Mouse (Mus musculus): Measurements from ENCODE around the gene Unc5cl. TPM values are rescaled to one million over a fixed set of nuclear protein-coding genes. Genes with fewer than 3 reads are reported as not detected.

The Unc5cl gene
- polyA plus RNA-seq, 1 experiment from 2014 or later, result 0.34 TPM

GRCm38 (mm10) chr17:48434479-48434878, 20.2 kb upstream of the Unc5cl start:
- DNase-seq (ENCODE audit: low spot score) (no peak), ATAC-seq (replicated peaks; ENCODE audit: insufficient number of reproducible peaks, low FRiP score, low TSS enrichment, low read depth) (no peak)
- no peaks in the 10 kb centered on the region for H3K36me3 ChIP-seq (replicated peaks; ENCODE audit: control insufficient read depth, insufficient read depth, low read depth, low read length)
- no peak overlapping the region for H3K27ac ChIP-seq (replicated peaks; ENCODE audit: low read depth, low read length)
- 72% methylated on average over 5 of the region's 5 CpGs for WGBS
- no peak overlapping the region for H3K4me3 ChIP-seq (ENCODE audit: low read depth, low read length)
- no peak overlapping the region for H3K9ac ChIP-seq (replicated peaks; ENCODE audit: low read length)
- H3K4me1 ChIP-seq (ENCODE audit: control insufficient read depth, insufficient read depth, low read length), result no peaks in the 10 kb centered on the region
- no peaks in the 10 kb centered on the region for H3K27me3 ChIP-seq (ENCODE audit: control insufficient read depth, insufficient read depth, low read length)
- H3K9me3 ChIP-seq (replicated peaks; ENCODE audit: control insufficient read depth, low read length), result no peaks in the 10 kb centered on the region
- no peak overlapping the region for H3K4me2 ChIP-seq (ENCODE audit: low read depth, low read length)

- Histone ChIP-seq H3K9me3 (replicated peaks; ENCODE audit: control insufficient read depth, low read length) (no peaks in the 10 kb centered on the region), H3K4me3 (ENCODE audit: low read depth, low read length) (no peak overlapping the region), H3K27me3 (ENCODE audit: control insufficient read depth, insufficient read depth, low read length) (no peaks in the 10 kb centered on the region), H3K4me1 (ENCODE audit: control insufficient read depth, insufficient read depth, low read length) (no peaks in the 10 kb centered on the region), H3K36me3 (replicated peaks; ENCODE audit: control insufficient read depth, insufficient read depth, low read depth, low read length) (no peaks in the 10 kb centered on the region), H3K4me2 (ENCODE audit: low read depth, low read length) (no peak overlapping the region), H3K9ac (replicated peaks; ENCODE audit: low read length) (no peak overlapping the region; the same call in 1 of the 2 replicates), H3K27ac (replicated peaks; ENCODE audit: low read depth, low read length) (no peak overlapping the region)
- DNase-seq (ENCODE audit: low spot score) (no peak), ATAC-seq (replicated peaks; ENCODE audit: insufficient number of reproducible peaks, low FRiP score, low TSS enrichment, low read depth) (no peak)
- WGBS, result 67% methylated on average over 1 of the region's 1 CpGs
Measured at GRCm38 (mm10) chr17:48436487-48436886, 18.2 kb upstream of the Unc5cl start.

DNA sequence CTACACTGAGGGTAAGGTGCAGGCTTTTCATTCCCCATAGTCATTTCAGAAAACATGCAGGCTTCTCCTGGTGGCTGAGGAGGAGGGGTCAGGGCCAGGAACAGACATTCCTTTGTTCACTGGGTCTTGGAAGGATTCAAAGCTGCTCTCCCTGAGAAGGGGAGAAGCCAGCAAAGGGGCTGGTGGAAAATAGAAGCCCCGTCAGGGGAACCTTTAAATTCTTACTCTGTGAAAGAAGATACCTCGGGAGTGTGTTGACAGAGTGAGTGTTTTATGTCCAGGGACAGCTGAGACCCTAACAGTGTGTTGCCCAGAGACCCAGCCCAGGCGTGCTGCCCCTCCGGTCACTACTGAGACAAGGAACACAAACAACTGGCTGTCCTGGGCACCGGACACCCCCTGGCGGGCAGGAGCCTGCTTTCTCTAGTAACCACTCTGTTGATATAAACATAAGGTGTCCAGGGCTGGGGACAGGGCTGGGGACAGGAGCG, 17.2 kb upstream of the Unc5cl start:
- Histone ChIP-seq H3K27ac (replicated peaks; ENCODE audit: low read depth, low read length) (peak overlapping the region; percentile 31; the same call in 1 of the 2 replicates), H3K36me3 (replicated peaks; ENCODE audit: control insufficient read depth, insufficient read depth, low read depth, low read length) (no peaks in the 10 kb centered on the region), H3K4me1 (ENCODE audit: control insufficient read depth, insufficient read depth, low read length) (no peaks in the 10 kb centered on the region), H3K4me3 (ENCODE audit: low read depth, low read length) (no peak overlapping the region), H3K27me3 (ENCODE audit: control insufficient read depth, insufficient read depth, low read length) (no peaks in the 10 kb centered on the region), H3K9ac (replicated peaks; ENCODE audit: low read length) (no peak overlapping the region), H3K4me2 (ENCODE audit: low read depth, low read length) (no peak overlapping the region), H3K9me3 (replicated peaks; ENCODE audit: control insufficient read depth, low read length) (no peaks in the 10 kb centered on the region)
- no peak; the same call in 1 of the 2 replicates for ATAC-seq (replicated peaks; ENCODE audit: insufficient number of reproducible peaks, low FRiP score, low TSS enrichment, low read depth)
- peak; percentile 51 for DNase-seq (ENCODE audit: low spot score)
- 20% methylated on average over 7 of the region's 7 CpGs for WGBS

- H3K4me3 ChIP-seq (ENCODE audit: low read depth, low read length), result no peak overlapping the region
- no peak overlapping the region for H3K27ac ChIP-seq (replicated peaks; ENCODE audit: low read depth, low read length)
- H3K4me1 ChIP-seq (ENCODE audit: control insufficient read depth, insufficient read depth, low read length), result no peaks in the 10 kb centered on the region
- no peaks in the 10 kb centered on the region for H3K9me3 ChIP-seq (replicated peaks; ENCODE audit: control insufficient read depth, low read length)
- no peak overlapping the region for H3K4me2 ChIP-seq (ENCODE audit: low read depth, low read length)
- ATAC-seq (replicated peaks; ENCODE audit: insufficient number of reproducible peaks, low FRiP score, low TSS enrichment, low read depth), result no peak
- no peaks in the 10 kb centered on the region; the same call in 1 of the 2 replicates for H3K36me3 ChIP-seq (replicated peaks; ENCODE audit: control insufficient read depth, insufficient read depth, low read depth, low read length)
- no peak for DNase-seq (ENCODE audit: low spot score)
- no peak overlapping the region for H3K9ac ChIP-seq (replicated peaks; ENCODE audit: low read length)
- WGBS, result 77% methylated on average over 7 of the region's 7 CpGs
- H3K27me3 ChIP-seq (ENCODE audit: control insufficient read depth, insufficient read depth, low read length), result no peaks in the 10 kb centered on the region
Measured at GRCm38 (mm10) chr17:48442745-48443457, 11.8 kb upstream of the Unc5cl start.

GRCm38 (mm10) chr17:48443542-48444145, 11.1 kb upstream of the Unc5cl start:
- no peak overlapping the region for H3K9ac ChIP-seq (replicated peaks; ENCODE audit: low read length)
- H3K4me3 ChIP-seq (ENCODE audit: low read depth, low read length), result no peak overlapping the region
- 56% methylated on average over 16 of the region's 16 CpGs for WGBS
- ATAC-seq (replicated peaks; ENCODE audit: insufficient number of reproducible peaks, low FRiP score, low TSS enrichment, low read depth) (no peak), DNase-seq (ENCODE audit: low spot score) (no peak)
- no peaks in the 10 kb centered on the region for H3K9me3 ChIP-seq (replicated peaks; ENCODE audit: control insufficient read depth, low read length)
- H3K27me3 ChIP-seq (ENCODE audit: control insufficient read depth, insufficient read depth, low read length), result no peaks in the 10 kb centered on the region
- H3K4me1 ChIP-seq (ENCODE audit: control insufficient read depth, insufficient read depth, low read length), result no peaks in the 10 kb centered on the region
- no peak overlapping the region for H3K4me2 ChIP-seq (ENCODE audit: low read depth, low read length)
- H3K36me3 ChIP-seq (replicated peaks; ENCODE audit: control insufficient read depth, insufficient read depth, low read depth, low read length), result no peaks in the 10 kb centered on the region; the same call in 1 of the 2 replicates
- no peak overlapping the region for H3K27ac ChIP-seq (replicated peaks; ENCODE audit: low read depth, low read length)

GRCm38 (mm10) chr17:48447675-48448074, 7.0 kb upstream of the Unc5cl start:
- Histone ChIP-seq H3K27me3 (ENCODE audit: control insufficient read depth, insufficient read depth, low read length) (no peaks in the 10 kb centered on the region), H3K4me2 (ENCODE audit: low read depth, low read length) (no peak overlapping the region), H3K4me1 (ENCODE audit: control insufficient read depth, insufficient read depth, low read length) (no peaks in the 10 kb centered on the region), H3K4me3 (ENCODE audit: low read depth, low read length) (no peak overlapping the region), H3K9ac (replicated peaks; ENCODE audit: low read length) (no peak overlapping the region), H3K9me3 (replicated peaks; ENCODE audit: control insufficient read depth, low read length) (no peaks in the 10 kb centered on the region), H3K36me3 (replicated peaks; ENCODE audit: control insufficient read depth, insufficient read depth, low read depth, low read length) (no peaks in the 10 kb centered on the region; the same call in 1 of the 2 replicates), H3K27ac (replicated peaks; ENCODE audit: low read depth, low read length) (no peak overlapping the region)
- ATAC-seq (replicated peaks; ENCODE audit: insufficient number of reproducible peaks, low FRiP score, low TSS enrichment, low read depth), result no peak
- 80% methylated on average over 8 of the region's 8 CpGs for WGBS
- no peak for DNase-seq (ENCODE audit: low spot score)

DNA sequence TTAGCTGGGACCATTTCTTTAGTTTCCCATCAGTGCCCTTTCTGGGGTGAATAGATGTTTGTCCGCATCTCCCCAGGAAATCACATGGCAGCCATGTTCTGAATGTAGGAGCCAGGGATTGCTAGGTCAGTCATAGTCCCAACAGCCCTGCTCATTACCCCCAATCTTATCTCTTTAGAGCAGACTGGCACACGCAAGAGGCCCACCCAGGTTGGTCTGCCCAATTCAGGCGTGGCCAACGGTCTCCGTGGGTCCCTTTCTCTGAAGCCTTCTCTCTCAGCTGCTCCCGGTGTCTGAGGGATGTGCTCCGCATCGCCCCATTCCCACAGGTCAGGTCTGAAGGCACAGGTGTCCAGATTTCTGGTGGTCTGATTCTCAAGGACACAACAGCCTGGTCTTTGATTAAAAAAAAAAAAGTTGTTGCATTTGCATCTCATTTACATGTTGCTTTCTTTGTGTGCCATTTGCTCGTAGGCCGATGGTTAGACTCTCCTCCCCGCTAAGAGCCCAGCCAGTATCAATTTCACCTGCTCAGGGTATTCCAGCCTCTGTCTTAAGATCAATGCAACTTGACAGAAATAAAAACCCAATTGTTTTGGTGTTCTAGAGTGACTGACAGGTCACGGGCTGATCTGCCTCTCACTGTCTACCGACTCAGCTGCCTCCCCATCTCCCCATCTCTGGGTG, 3.9 kb upstream of the Unc5cl start:
- no peak overlapping the region for H3K9ac ChIP-seq (replicated peaks; ENCODE audit: low read length)
- 86% methylated on average over 13 of the region's 13 CpGs for WGBS
- no peak for DNase-seq (ENCODE audit: low spot score)
- H3K36me3 ChIP-seq (replicated peaks; ENCODE audit: control insufficient read depth, insufficient read depth, low read depth, low read length), result no peaks in the 10 kb centered on the region; the same call in 1 of the 2 replicates
- H3K27ac ChIP-seq (replicated peaks; ENCODE audit: low read depth, low read length), result no peak overlapping the region
- H3K9me3 ChIP-seq (replicated peaks; ENCODE audit: control insufficient read depth, low read length), result no peaks in the 10 kb centered on the region
- no peaks in the 10 kb centered on the region for H3K4me1 ChIP-seq (ENCODE audit: control insufficient read depth, insufficient read depth, low read length)
- no peak for ATAC-seq (replicated peaks; ENCODE audit: insufficient number of reproducible peaks, low FRiP score, low TSS enrichment, low read depth)
- H3K4me3 ChIP-seq (ENCODE audit: low read depth, low read length), result no peak overlapping the region
- no peaks in the 10 kb centered on the region for H3K27me3 ChIP-seq (ENCODE audit: control insufficient read depth, insufficient read depth, low read length)
- H3K4me2 ChIP-seq (ENCODE audit: low read depth, low read length), result no peak overlapping the region

DNA sequence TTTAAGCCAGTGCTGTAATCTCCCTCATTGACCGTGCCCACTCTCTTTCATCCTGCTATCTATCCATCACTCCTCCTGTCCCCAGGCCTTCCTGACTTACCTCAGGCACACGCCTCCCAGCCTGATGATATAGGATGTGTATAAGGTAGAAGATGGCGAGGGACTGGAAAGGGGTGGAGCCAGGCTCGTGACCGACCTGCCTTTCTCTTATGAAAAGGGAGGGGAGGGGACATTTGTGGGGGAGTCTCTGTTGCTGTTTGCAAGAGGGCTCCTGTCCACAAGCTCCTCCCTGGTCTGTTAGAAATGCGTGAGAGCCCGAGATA, 3.4 kb upstream of the Unc5cl start, which contains the start of gene Tspo2:
Gene Tspo2 (minus strand): TSS at position 170 of the 323 bp plus-strand sequence.
- no peak for ATAC-seq (replicated peaks; ENCODE audit: insufficient number of reproducible peaks, low FRiP score, low TSS enrichment, low read depth)
- no peak within 1 kb of the TSS for H3K9ac ChIP-seq (replicated peaks; ENCODE audit: low read length)

More for the DNA sequence above, 3.4 kb upstream of the Unc5cl start, which contains the start of gene Tspo2:
- Histone ChIP-seq H3K9me3 (replicated peaks; ENCODE audit: control insufficient read depth, low read length) (no peaks in the 10 kb centered on the region), H3K4me3 (ENCODE audit: low read depth, low read length) (no peak within 1 kb of the TSS), H3K4me1 (ENCODE audit: control insufficient read depth, insufficient read depth, low read length) (no peaks in the 10 kb centered on the region), H3K4me2 (ENCODE audit: low read depth, low read length) (no peak within 1 kb of the TSS), H3K27me3 (ENCODE audit: control insufficient read depth, insufficient read depth, low read length) (no peaks in the 10 kb centered on the region), H3K27ac (replicated peaks; ENCODE audit: low read depth, low read length) (no peak within 1 kb of the TSS), H3K36me3 (replicated peaks; ENCODE audit: control insufficient read depth, insufficient read depth, low read depth, low read length) (no peaks in the 10 kb centered on the region; the same call in 1 of the 2 replicates)
- WGBS, result 68% methylated on average over 7 of the region's 7 CpGs
- no peak for DNase-seq (ENCODE audit: low spot score)

Data from embryonic facial prominence, embryonic 11.5 days (tissue).